Mouse (Mus musculus): ENCODE measurements around the gene Crybg2.

GRCm38 (mm10) chr4:134041317-134042123 is 19.1 kb upstream of the Crybg2 start:
- no peak for TF ChIP-seq CTCF (IDR thresholded peaks at IDR 0.05; ENCODE audit: low read depth)
- no peak for TF ChIP-seq EP300 (IDR thresholded peaks at IDR 0.05; ENCODE audit: low read depth)
